Mouse (Mus musculus): ENCODE data around the gene Tead3. TPM values are rescaled to one million over a fixed set of nuclear protein-coding genes. Genes with fewer than 3 reads are reported as not detected.

Gene Tead3
- total and polyA plus RNA-seq, 3 experiments: 0.22 to 0.90 (median 0.41) TPM

- Histone ChIP-seq H3K36me3 (replicated peaks) (peaks cover 11% of the 10 kb centered on the region), H3K4me1 (ENCODE audit: insufficient read depth, low read depth, low read length) (peaks cover 62% of the 10 kb centered on the region), H3K9me3 (replicated peaks) (no peaks in the 10 kb centered on the region), H3K27me3 (ENCODE audit: insufficient read depth, low read length) (no peaks in the 10 kb centered on the region), H3K4me3 (ENCODE audit: low read depth, low read length) (no peak overlapping the region)
- DNase-seq (ENCODE audit: low spot score) (no peak), ATAC-seq (ENCODE audit: extremely low read depth, insufficient number of reproducible peaks, low FRiP score, poor library complexity, severe bottlenecking) (no peak)
- no peak for TF ChIP-seq GATA2 (IDR thresholded peaks at IDR 0.05; ENCODE audit: borderline replicate concordance, low read depth, low read length)
- TF ChIP-seq CTCF (IDR thresholded peaks at IDR 0.05; ENCODE audit: low read depth, low read length): no peak
These were observed 39.8 kb downstream of the Tead3 start for GRCm38 (mm10) chr17:28310831-28311230.

GRCm38 (mm10) chr17:28308297-28309195, 42.1 kb downstream of the Tead3 start:
- Histone ChIP-seq H3K4me3 (ENCODE audit: low read depth, low read length) (peak overlapping the region; percentile 63; the same call in 1 of the 2 replicates), H3K4me1 (ENCODE audit: insufficient read depth, low read depth, low read length) (peaks cover 48% of the 10 kb centered on the region), H3K36me3 (replicated peaks) (no peaks in the 10 kb centered on the region), H3K27me3 (ENCODE audit: insufficient read depth, low read length) (peaks cover 4% of the 10 kb centered on the region; the same call in 1 of the 2 replicates), H3K9me3 (replicated peaks) (peaks cover 7% of the 10 kb centered on the region)
- DNase-seq (ENCODE audit: low spot score) (peak; percentile 69), ATAC-seq (ENCODE audit: extremely low read depth, insufficient number of reproducible peaks, low FRiP score, poor library complexity, severe bottlenecking) (no peak)
- TF ChIP-seq TAL1 (conservative IDR thresholded peaks at IDR 0.05; ENCODE audit: low read depth, low read length) (no peak), CTCF (IDR thresholded peaks at IDR 0.05; ENCODE audit: low read depth, low read length) (peak; percentile 73), GATA2 (IDR thresholded peaks at IDR 0.05; ENCODE audit: borderline replicate concordance, low read depth, low read length) (no peak), POLR2AphosphoS5 (IDR thresholded peaks at IDR 0.05; ENCODE audit: insufficient replicate concordance, low read depth, low read length) (no peak), GATA1 (IDR thresholded peaks at IDR 0.05; ENCODE audit: borderline replicate concordance, low read length) (no peak)

GRCm38 (mm10) chr17:28305172-28305571, 45.4 kb downstream of the Tead3 start:
- no peak overlapping the region for H3K4me3 ChIP-seq (ENCODE audit: low read depth, low read length)
- peaks cover 41% of the 10 kb centered on the region for H3K4me1 ChIP-seq (ENCODE audit: insufficient read depth, low read depth, low read length)
- peaks cover 10% of the 10 kb centered on the region; the same call in 1 of the 2 replicates for H3K27me3 ChIP-seq (ENCODE audit: insufficient read depth, low read length)
- ATAC-seq (ENCODE audit: extremely low read depth, insufficient number of reproducible peaks, low FRiP score, poor library complexity, severe bottlenecking) (no peak), DNase-seq (ENCODE audit: low spot score) (no peak)
- peaks cover 14% of the 10 kb centered on the region for H3K36me3 ChIP-seq (replicated peaks)
- peaks cover 7% of the 10 kb centered on the region for H3K9me3 ChIP-seq (replicated peaks)
- TF ChIP-seq CTCF (IDR thresholded peaks at IDR 0.05; ENCODE audit: low read depth, low read length) (no peak), GATA2 (IDR thresholded peaks at IDR 0.05; ENCODE audit: borderline replicate concordance, low read depth, low read length) (no peak), GATA1 (IDR thresholded peaks at IDR 0.05; ENCODE audit: borderline replicate concordance, low read length) (no peak), TAL1 (conservative IDR thresholded peaks at IDR 0.05; ENCODE audit: low read depth, low read length) (no peak), POLR2AphosphoS5 (IDR thresholded peaks at IDR 0.05; ENCODE audit: insufficient replicate concordance, low read depth, low read length) (no peak)

GRCm38 (mm10) chr17:28300850-28301249, 49.8 kb downstream of the Tead3 start:
- peaks cover 10% of the 10 kb centered on the region; the same call in 1 of the 2 replicates for H3K27me3 ChIP-seq (ENCODE audit: insufficient read depth, low read length)
- H3K9me3 ChIP-seq (replicated peaks): peaks cover 7% of the 10 kb centered on the region
- no peak overlapping the region for H3K4me3 ChIP-seq (ENCODE audit: low read depth, low read length)
- ATAC-seq (ENCODE audit: extremely low read depth, insufficient number of reproducible peaks, low FRiP score, poor library complexity, severe bottlenecking): no peak
- TF ChIP-seq GATA1 (IDR thresholded peaks at IDR 0.05; ENCODE audit: borderline replicate concordance, low read length) (no peak), GATA2 (IDR thresholded peaks at IDR 0.05; ENCODE audit: borderline replicate concordance, low read depth, low read length) (no peak), TAL1 (conservative IDR thresholded peaks at IDR 0.05; ENCODE audit: low read depth, low read length) (no peak), POLR2AphosphoS5 (IDR thresholded peaks at IDR 0.05; ENCODE audit: insufficient replicate concordance, low read depth, low read length) (no peak), CTCF (IDR thresholded peaks at IDR 0.05; ENCODE audit: low read depth, low read length) (no peak)
- peaks cover 21% of the 10 kb centered on the region for H3K4me1 ChIP-seq (ENCODE audit: insufficient read depth, low read depth, low read length)
- no peak for DNase-seq (ENCODE audit: low spot score)
- peaks cover 49% of the 10 kb centered on the region for H3K36me3 ChIP-seq (replicated peaks)

- no peak for ATAC-seq (ENCODE audit: extremely low read depth, insufficient number of reproducible peaks, low FRiP score, poor library complexity, severe bottlenecking)
These were observed 50.3 kb downstream of the Tead3 start for GRCm38 (mm10) chr17:28300323-28300722.

GRCm38 (mm10) chr17:28299669-28300320, 50.8 kb downstream of the Tead3 start:
- ATAC-seq (ENCODE audit: extremely low read depth, insufficient number of reproducible peaks, low FRiP score, poor library complexity, severe bottlenecking): no peak
- Histone ChIP-seq H3K4me3 (ENCODE audit: low read depth, low read length) (no peak overlapping the region), H3K36me3 (replicated peaks) (peaks cover 60% of the 10 kb centered on the region), H3K9me3 (replicated peaks) (no peaks in the 10 kb centered on the region), H3K27me3 (ENCODE audit: insufficient read depth, low read length) (peaks cover 10% of the 10 kb centered on the region; the same call in 1 of the 2 replicates), H3K4me1 (ENCODE audit: insufficient read depth, low read depth, low read length) (peaks cover 17% of the 10 kb centered on the region)
- TF ChIP-seq CTCF (IDR thresholded peaks at IDR 0.05; ENCODE audit: low read depth, low read length): no peak
- TF ChIP-seq TAL1 (conservative IDR thresholded peaks at IDR 0.05; ENCODE audit: low read depth, low read length): no peak
- no peak for DNase-seq (ENCODE audit: low spot score)

More at GRCm38 (mm10) chr17:28300323-28300722, 50.3 kb downstream of the Tead3 start:
- Histone ChIP-seq H3K4me3 (ENCODE audit: low read depth, low read length) (no peak overlapping the region), H3K4me1 (ENCODE audit: insufficient read depth, low read depth, low read length) (peaks cover 17% of the 10 kb centered on the region), H3K27me3 (ENCODE audit: insufficient read depth, low read length) (peaks cover 10% of the 10 kb centered on the region; the same call in 1 of the 2 replicates), H3K9me3 (replicated peaks) (peaks cover 3% of the 10 kb centered on the region), H3K36me3 (replicated peaks) (peaks cover 54% of the 10 kb centered on the region)
- no peak for DNase-seq (ENCODE audit: low spot score)
- TF ChIP-seq TAL1 (conservative IDR thresholded peaks at IDR 0.05; ENCODE audit: low read depth, low read length) (no peak), POLR2AphosphoS5 (IDR thresholded peaks at IDR 0.05; ENCODE audit: insufficient replicate concordance, low read depth, low read length) (no peak), GATA2 (IDR thresholded peaks at IDR 0.05; ENCODE audit: borderline replicate concordance, low read depth, low read length) (no peak), CTCF (IDR thresholded peaks at IDR 0.05; ENCODE audit: low read depth, low read length) (no peak), GATA1 (IDR thresholded peaks at IDR 0.05; ENCODE audit: borderline replicate concordance, low read length) (no peak)
